Mouse (Mus musculus) C2C12 (cell line): ENCODE measurements around the gene Zfp385c. TPM values are rescaled to one million over a fixed set of nuclear protein-coding genes. Genes with fewer than 3 reads are reported as not detected.
A peak's percentile ranks its signal among the peaks of the same experiment; 100 is the strongest.

Source experiments
- H3K27me3 ChIP-seq: one replicate; pipeline ENCODE4 v1.6.1; 2011; ENCODE audit not compliant: control insufficient read depth, insufficient read depth, insufficient read length
- H3K36me3 ChIP-seq: one replicate; pipeline ENCODE4 v1.6.1; 2011; ENCODE audit not compliant: control insufficient read depth, insufficient read depth
- H3K4me3 ChIP-seq: one replicate; pipeline ENCODE4 v1.5.1; 2011; ENCODE audit warnings: mild to moderate bottlenecking, control low read depth; ENCODE audit not compliant: poor library complexity, insufficient read depth, severe bottlenecking
- H3K79me2 ChIP-seq: one replicate; pipeline ENCODE4 v1.6.1; 2011; ENCODE audit not compliant: control insufficient read depth, insufficient read depth
- H3K79me3 ChIP-seq: one replicate; pipeline ENCODE4 v1.6.1; 2011; ENCODE audit warnings: low read depth, control low read depth
- H3ac ChIP-seq: one replicate; pipeline ENCODE3; 2011; ENCODE audit warnings: low read depth; ENCODE audit not compliant: control insufficient read depth, insufficient read length
- CEBPB ChIP-seq: IDR thresholded peaks from one replicate; pipeline ENCODE4 v1.6.1; 2011; ENCODE audit warnings: low read depth, mild to moderate bottlenecking, control low read depth, moderate library complexity
- CTCF ChIP-seq: IDR thresholded peaks from one replicate; pipeline ENCODE4 v1.5.1; 2011; ENCODE audit not compliant: control insufficient read depth, insufficient read depth, insufficient read length
- FOSL1 ChIP-seq: IDR thresholded peaks from one replicate; pipeline ENCODE4 v1.8.0; 2011; ENCODE audit warnings: mild to moderate bottlenecking, low read length; ENCODE audit not compliant: poor library complexity, insufficient read depth, severe bottlenecking
- MAX ChIP-seq: IDR thresholded peaks from one replicate; pipeline ENCODE4 v1.6.1; 2011; ENCODE audit warnings: mild to moderate bottlenecking, control low read depth
- MYOD1 ChIP-seq: IDR thresholded peaks from one replicate; pipeline ENCODE4 v1.6.1; 2011; ENCODE audit warnings: low read depth; ENCODE audit not compliant: control insufficient read depth, insufficient read length
- MYOG ChIP-seq: IDR thresholded peaks from one replicate; pipeline ENCODE4 v1.6.1; 2011; ENCODE audit not compliant: control insufficient read depth, insufficient read length; ENCODE audit errors: extremely low read depth
- USF1 ChIP-seq: IDR thresholded peaks from one replicate; pipeline ENCODE4 v1.6.1; 2011; ENCODE audit warnings: low read depth, mild to moderate bottlenecking, control low read depth, moderate library complexity
- polyA plus RNA-seq: library from polyadenylated mRNA; unstranded; fragments of >200 nt; fragmentation: generic; extraction: Trizol; gene quantifications from one replicate; pipeline ENCODE4 v1.2.1, GENCODE M21; 2012; ENCODE audit warnings: missing spikeins

Zfp385c gene
- polyA plus RNA-seq, 1 experiment, result not detected

GRCm38 (mm10) chr11:100714948-100715347 is 22.7 kb upstream of the Zfp385c start:
- Histone ChIP-seq H3ac (no peak overlapping the region), H3K36me3 (peaks cover 64% of the 10 kb centered on the region), H3K79me3 (peaks cover 10% of the 10 kb centered on the region), H3K4me3 (no peak overlapping the region), H3K27me3 (no peaks in the 10 kb centered on the region), H3K79me2 (peaks cover 29% of the 10 kb centered on the region)
- TF ChIP-seq CEBPB (no peak), MYOG (no peak)

GRCm38 (mm10) chr11:100714534-100714915 is 22.3 kb upstream of the Zfp385c start:
- H3K4me3 ChIP-seq, result no peak overlapping the region
- peaks cover 6% of the 10 kb centered on the region for H3K79me3 ChIP-seq
- peaks cover 24% of the 10 kb centered on the region for H3K79me2 ChIP-seq
- no peak overlapping the region for H3ac ChIP-seq
- TF ChIP-seq CTCF, result peak; percentile 52
- TF ChIP-seq MYOG, result no peak
- H3K27me3 ChIP-seq, result no peaks in the 10 kb centered on the region
- H3K36me3 ChIP-seq, result peaks cover 64% of the 10 kb centered on the region

DNA sequence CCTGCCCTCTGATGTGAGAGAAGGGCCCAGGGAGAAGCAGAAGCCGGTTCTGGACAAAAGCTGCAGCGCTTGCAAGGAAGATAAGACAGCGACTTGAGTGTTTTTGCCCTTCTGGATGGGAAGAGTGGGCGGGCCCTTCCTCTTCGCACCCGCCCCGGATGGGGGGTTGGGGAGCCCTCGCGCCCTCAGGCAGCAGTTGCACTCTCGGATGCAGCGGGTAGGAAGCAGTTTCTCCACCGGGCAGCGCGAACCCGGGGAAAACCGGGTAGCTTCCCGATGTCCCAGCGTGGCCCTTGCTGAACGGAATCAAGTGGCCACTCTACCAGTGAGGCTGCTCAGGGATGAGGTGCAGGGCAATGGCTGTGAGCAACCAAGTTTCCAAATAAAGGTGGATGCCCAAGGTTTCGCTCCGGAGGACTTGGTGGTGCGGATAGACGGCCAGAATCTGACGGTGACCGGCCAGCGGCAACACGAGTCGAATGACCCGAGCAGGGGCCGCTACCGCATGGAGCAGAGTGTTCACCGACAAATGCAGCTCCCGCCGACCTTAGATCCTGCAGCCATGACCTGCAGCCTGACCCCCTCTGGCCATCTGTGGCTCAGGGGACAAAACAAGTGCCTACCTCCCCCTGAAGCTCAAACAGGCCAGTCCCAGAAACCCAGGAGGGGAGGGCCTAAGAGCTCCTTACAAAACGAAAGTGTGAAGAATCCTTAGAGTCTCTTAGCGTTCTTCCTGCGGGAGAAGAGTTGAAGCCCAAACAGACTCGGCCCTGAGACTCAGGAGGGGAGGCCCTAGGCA is 21.7 kb upstream of the Zfp385c start, which contains the start of gene Hspb9:
Gene Hspb9 (plus strand): TSS at position 116 of the 799 bp plus-strand sequence.
- H3K79me2 ChIP-seq, result peaks cover 18% of the 10 kb centered on the region
- peaks cover 9% of the 10 kb centered on the region for H3K79me3 ChIP-seq
- no peak within 1 kb of the TSS for H3ac ChIP-seq
- H3K4me3 ChIP-seq, result no peak within 1 kb of the TSS
- H3K36me3 ChIP-seq, result peaks cover 64% of the 10 kb centered on the region
- no peaks in the 10 kb centered on the region for H3K27me3 ChIP-seq
- TF ChIP-seq MYOD1 (no peak), FOSL1 (no peak), USF1 (no peak), MAX (no peak), CTCF (no peak), CEBPB (no peak), MYOG (no peak)

DNA sequence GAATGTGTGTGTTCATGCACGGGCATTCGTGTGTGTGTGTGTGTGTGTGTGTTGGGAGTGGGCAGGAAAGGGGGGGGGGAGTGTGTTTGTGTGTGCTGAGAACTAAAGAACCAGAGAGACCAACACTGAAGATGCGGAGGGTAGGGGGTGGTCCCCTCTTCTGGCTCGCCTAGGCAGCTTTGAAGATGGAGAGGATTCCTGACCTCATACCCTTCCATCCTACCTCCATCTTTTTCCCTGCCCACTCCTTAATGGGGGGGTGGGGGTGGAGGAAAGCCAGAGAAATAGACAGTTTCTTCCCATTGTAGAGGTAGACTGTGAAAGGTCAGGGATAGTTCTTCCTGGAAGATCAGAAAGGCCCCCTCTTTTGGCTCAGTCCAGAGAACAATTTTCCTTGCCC is 20.9 kb upstream of the Zfp385c start:
- H3ac ChIP-seq, result no peak overlapping the region
- peaks cover 18% of the 10 kb centered on the region for H3K79me2 ChIP-seq
- H3K4me3 ChIP-seq, result no peak overlapping the region
- H3K36me3 ChIP-seq, result peaks cover 66% of the 10 kb centered on the region
- TF ChIP-seq MYOG, result no peak
- no peak for TF ChIP-seq FOSL1
- no peak for TF ChIP-seq USF1
- peaks cover 9% of the 10 kb centered on the region for H3K79me3 ChIP-seq
- H3K27me3 ChIP-seq, result no peaks in the 10 kb centered on the region

GRCm38 (mm10) chr11:100711783-100712615 is 19.7 kb upstream of the Zfp385c start, which contains the start of gene Kat2a:
Kat2a (minus strand) TSS chr11:100712465.
- Histone ChIP-seq H3K36me3 (peaks cover 65% of the 10 kb centered on the region), H3K79me3 (peaks cover 9% of the 10 kb centered on the region), H3K79me2 (peaks cover 18% of the 10 kb centered on the region), H3K27me3 (no peaks in the 10 kb centered on the region), H3K4me3 (peak within 1 kb of the TSS; percentile 94), H3ac (peak within 1 kb of the TSS; percentile 82)
- TF ChIP-seq CEBPB, result no peak
- TF ChIP-seq MAX, result peak; percentile 93

DNA sequence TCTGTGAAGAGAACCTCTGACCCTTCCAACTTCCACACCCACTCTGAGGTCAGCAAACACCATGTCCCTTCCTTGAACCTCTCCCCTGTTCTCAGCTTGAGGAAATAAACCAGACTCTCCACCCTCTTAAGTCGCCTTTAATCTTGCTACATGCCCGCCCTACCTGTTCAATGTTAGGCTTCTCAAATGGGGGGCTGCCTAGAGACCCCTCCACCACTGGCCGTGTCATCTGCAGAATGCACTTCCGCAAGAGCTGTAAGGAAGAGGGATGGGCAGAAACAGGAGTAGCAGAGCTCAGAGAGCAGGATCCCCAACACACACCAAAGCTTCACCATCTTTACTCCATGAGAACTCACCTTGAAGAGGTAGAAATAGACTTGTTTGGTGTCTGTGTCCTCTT is 18.7 kb upstream of the Zfp385c start:
- no peak for TF ChIP-seq MYOD1
- no peak for TF ChIP-seq MAX
- no peak for TF ChIP-seq FOSL1
- TF ChIP-seq CTCF, result no peak
- Histone ChIP-seq H3K4me3 (no peak overlapping the region), H3K79me2 (peaks cover 18% of the 10 kb centered on the region), H3K27me3 (no peaks in the 10 kb centered on the region), H3K36me3 (peaks cover 66% of the 10 kb centered on the region), H3ac (no peak overlapping the region), H3K79me3 (peaks cover 9% of the 10 kb centered on the region)
